Mouse (Mus musculus): ENCODE measurements around the gene Zfp839.
A peak's percentile ranks its signal among the peaks of the same experiment; 100 is the strongest.

- TF ChIP-seq CTCF (IDR thresholded peaks at IDR 0.05) = peak; percentile 35
- no peak for TF ChIP-seq POLR2A (IDR thresholded peaks at IDR 0.05; ENCODE audit: insufficient read depth, low read depth, low read length)
- TF ChIP-seq EP300 (IDR thresholded peaks at IDR 0.05; ENCODE audit: insufficient read depth, low read depth, low read length) = no peak
Measured at GRCm38 (mm10) chr12:110882291-110882690, 32.2 kb downstream of the Zfp839 start.

Measured in heart, adult 2 months (tissue).